Mouse (Mus musculus) forebrain, embryonic 12.5 days (tissue): ENCODE measurements at regions not wholly inside any gene's neighbourhood (a gene's known extent, or its start where the extent isn't known, plus 50 kb on each side); places are given as distances from the start of the nearest gene placed in this dataset.
"Not testable (repeated sequence)": the region's sequence is repeated elsewhere in the genome, so short reads cannot be mapped to it uniquely, and the experiment has no call there.

Experiments
- ATAC-seq: fragments of 200-750 bp; cut with Nextera tagmentation; 2 replicates; pipeline ENCODE4 v1.8.0; 2017; ENCODE audit warnings: moderate TSS enrichment; ENCODE audit not compliant: low FRiP score
- H3K27ac ChIP-seq: fragments of 300-500 bp; sonication (generic); 2 replicates; pipeline ENCODE4 v1.5.1; 2016; ENCODE audit warnings: mild to moderate bottlenecking
- H3K27me3 ChIP-seq: fragments of 300-500 bp; sonication (generic); 2 replicates; pipeline ENCODE4 v1.6.1; 2016; ENCODE audit warnings: mild to moderate bottlenecking
- H3K36me3 ChIP-seq: fragments of 300-500 bp; sonication (generic); replicated peaks from 2 replicates; pipeline ENCODE4 v1.6.1; 2016; ENCODE audit warnings: mild to moderate bottlenecking
- H3K4me1 ChIP-seq: fragments of 300-500 bp; sonication (generic); 2 replicates; pipeline ENCODE4 v1.6.1; 2016
- H3K4me2 ChIP-seq: fragments of 300-500 bp; sonication (generic); 2 replicates; pipeline ENCODE4 v1.6.1; 2016; ENCODE audit warnings: mild to moderate bottlenecking, moderate library complexity
- H3K4me3 ChIP-seq: fragments of 300-500 bp; sonication (generic); replicated peaks from 2 replicates; pipeline ENCODE4 v1.5.1; 2016; ENCODE audit warnings: mild to moderate bottlenecking
- H3K9ac ChIP-seq: fragments of 300-500 bp; sonication (generic); 2 replicates; pipeline ENCODE4 v1.6.1; 2016; ENCODE audit warnings: mild to moderate bottlenecking
- H3K9me3 ChIP-seq: fragments of 300-500 bp; sonication (generic); 2 replicates; pipeline ENCODE4 v1.6.1; 2016
- WGBS: fragments of 180-500 bp; shearing (Covaris S2); methylation state at CpG from one replicate; pipeline ENCODE4 v1.1.7; 2016; 5-methylcytosine and 5-hydroxymethylcytosine counted together

- Histone ChIP-seq H3K4me2 (no peak overlapping the region), H3K27me3 (no peaks in the 10 kb centered on the region), H3K4me3 (no peak overlapping the region), H3K9ac (no peak overlapping the region), H3K36me3 (no peaks in the 10 kb centered on the region), H3K9me3 (no peaks in the 10 kb centered on the region), H3K27ac (no peak overlapping the region), H3K4me1 (no peaks in the 10 kb centered on the region)
- WGBS = 78% methylated on average over 10 of the region's 10 CpGs
- ATAC-seq = no peak
Observed at GRCm38 (mm10) chr5:129363189-129363588, 137.8 kb upstream of the Sfswap start.

DNA sequence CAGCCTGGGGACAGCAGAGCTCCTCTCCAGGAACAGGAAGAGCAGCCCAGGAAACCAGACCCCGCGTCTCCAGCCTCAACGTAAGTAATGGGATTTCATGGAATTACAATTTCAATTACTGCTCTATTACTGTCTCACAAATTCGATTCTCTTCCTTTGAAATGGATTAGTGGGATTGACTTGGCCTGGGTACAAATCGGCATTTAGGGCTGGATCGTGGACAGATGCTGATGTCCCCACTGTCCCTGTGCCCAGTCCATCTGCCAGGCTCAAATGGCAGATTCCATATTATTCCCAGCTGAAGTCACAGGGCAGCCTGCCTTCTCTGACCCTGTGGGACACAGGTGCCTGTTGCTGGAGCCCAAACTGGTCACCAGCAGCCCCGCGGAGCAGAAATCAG is 136.0 kb upstream of the Sfswap start:
- WGBS = 88% methylated on average over 8 of the region's 8 CpGs
- Histone ChIP-seq H3K36me3 (no peaks in the 10 kb centered on the region), H3K9ac (no peak overlapping the region), H3K4me2 (no peak overlapping the region), H3K9me3 (no peaks in the 10 kb centered on the region), H3K27ac (no peak overlapping the region), H3K27me3 (no peaks in the 10 kb centered on the region), H3K4me3 (no peak overlapping the region), H3K4me1 (no peaks in the 10 kb centered on the region)
- no peak for ATAC-seq

DNA sequence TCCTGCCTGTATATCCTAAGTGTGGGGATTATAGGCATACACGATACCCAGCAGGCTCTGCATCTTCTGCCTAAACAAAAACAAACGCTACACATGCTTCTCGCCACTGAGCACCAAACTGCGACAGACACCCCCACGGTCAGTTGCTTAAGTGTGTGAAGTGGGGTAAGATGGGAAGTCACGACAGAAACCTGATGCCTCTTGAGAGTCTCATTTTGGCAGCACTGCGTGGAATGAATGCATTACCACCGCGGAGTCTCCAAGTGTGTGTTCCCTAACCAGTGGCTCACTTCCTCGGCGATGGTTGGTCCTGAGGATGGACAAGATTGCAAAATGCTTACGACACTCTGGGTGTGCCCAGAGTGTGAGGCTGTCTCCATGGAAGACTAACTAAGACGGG is 133.8 kb upstream of the Sfswap start:
- no peaks in the 10 kb centered on the region for H3K4me1 ChIP-seq

GRCm38 (mm10) chr5:129380861-129381260 is 120.2 kb upstream of the Sfswap start:
- H3K9ac ChIP-seq = no peak overlapping the region

More for the DNA sequence above, 133.8 kb upstream of the Sfswap start:
- Histone ChIP-seq H3K4me3 (no peak overlapping the region), H3K9ac (no peak overlapping the region), H3K27me3 (no peaks in the 10 kb centered on the region), H3K4me2 (no peak overlapping the region), H3K27ac (no peak overlapping the region), H3K36me3 (no peaks in the 10 kb centered on the region), H3K9me3 (no peaks in the 10 kb centered on the region)
- no peak for ATAC-seq
- WGBS = 87% methylated on average over 13 of the region's 13 CpGs

GRCm38 (mm10) chr5:129384976-129385375 is 116.0 kb upstream of the Sfswap start:
- Histone ChIP-seq H3K9me3 (no peaks in the 10 kb centered on the region), H3K4me1 (no peaks in the 10 kb centered on the region), H3K27me3 (0 out of 2 replicates have a peak, but pooled peaks cover 6% of the 10 kb centered on the region), H3K9ac (no peak overlapping the region), H3K27ac (no peak overlapping the region), H3K36me3 (no peaks in the 10 kb centered on the region), H3K4me2 (no peak overlapping the region), H3K4me3 (no peak overlapping the region)
- no peak for ATAC-seq
- 92% methylated on average over 8 of the region's 8 CpGs for WGBS

More at GRCm38 (mm10) chr5:129380861-129381260, 120.2 kb upstream of the Sfswap start:
- Histone ChIP-seq H3K4me1 (no peaks in the 10 kb centered on the region), H3K27ac (no peak overlapping the region), H3K27me3 (0 out of 2 replicates have a peak, but pooled peaks cover 3% of the 10 kb centered on the region), H3K9me3 (no peaks in the 10 kb centered on the region), H3K4me2 (no peak overlapping the region), H3K36me3 (no peaks in the 10 kb centered on the region), H3K4me3 (no peak overlapping the region)
- WGBS = 96% methylated on average over 7 of the region's 7 CpGs
- no peak for ATAC-seq

DNA sequence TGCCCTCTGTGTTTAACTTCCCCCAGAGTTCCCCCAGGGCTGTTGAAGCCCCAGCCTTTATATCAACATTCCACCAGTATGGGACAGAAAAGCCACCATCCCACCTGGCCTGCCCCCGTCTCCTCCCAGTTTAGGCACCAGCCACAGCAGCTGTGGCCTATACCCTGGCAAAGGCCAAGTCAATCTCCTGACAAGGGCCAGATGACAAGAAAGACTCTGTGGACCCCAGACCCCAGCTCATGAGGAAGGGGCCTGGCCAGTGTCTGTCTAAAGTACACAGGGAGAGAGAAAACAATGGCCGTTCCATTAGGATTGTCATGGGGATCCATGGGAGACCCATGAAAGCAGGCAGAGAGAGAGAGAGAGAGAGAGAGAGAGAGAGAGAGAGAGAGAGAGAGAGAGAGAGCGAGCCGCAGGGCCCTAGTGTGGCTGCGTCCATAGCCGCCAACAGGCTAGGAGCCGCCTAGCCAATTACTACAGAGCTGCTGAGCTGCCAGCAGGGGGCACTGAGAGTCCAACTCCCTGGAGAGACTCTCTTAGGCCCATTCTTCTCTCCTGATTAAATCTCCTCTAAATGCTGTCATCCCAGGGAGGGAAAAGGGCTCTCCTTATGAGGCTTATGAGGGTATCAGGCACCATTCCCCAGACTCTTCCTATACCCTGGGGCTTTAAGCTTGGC is 114.9 kb upstream of the Sfswap start:
- H3K9ac ChIP-seq, H3K4me3 ChIP-seq, H3K9me3 ChIP-seq, H3K4me2 ChIP-seq, H3K27ac ChIP-seq, H3K4me1 ChIP-seq, H3K36me3 ChIP-seq, H3K27me3 ChIP-seq: not testable (repeated sequence)
- peak; percentile 93 for ATAC-seq
- 56% methylated on average over 2 of the region's 7 CpGs for WGBS

- not testable (repeated sequence) for H3K36me3 ChIP-seq, H3K9me3 ChIP-seq, H3K27me3 ChIP-seq, H3K27ac ChIP-seq, H3K4me2 ChIP-seq, H3K4me1 ChIP-seq, H3K9ac ChIP-seq, H3K4me3 ChIP-seq
- no CpG with 5 or more reads among the region's 8 CpGs for WGBS
- peak; percentile 93 for ATAC-seq
Observed at GRCm38 (mm10) chr5:129386671-129387070, 114.3 kb upstream of the Sfswap start.

DNA sequence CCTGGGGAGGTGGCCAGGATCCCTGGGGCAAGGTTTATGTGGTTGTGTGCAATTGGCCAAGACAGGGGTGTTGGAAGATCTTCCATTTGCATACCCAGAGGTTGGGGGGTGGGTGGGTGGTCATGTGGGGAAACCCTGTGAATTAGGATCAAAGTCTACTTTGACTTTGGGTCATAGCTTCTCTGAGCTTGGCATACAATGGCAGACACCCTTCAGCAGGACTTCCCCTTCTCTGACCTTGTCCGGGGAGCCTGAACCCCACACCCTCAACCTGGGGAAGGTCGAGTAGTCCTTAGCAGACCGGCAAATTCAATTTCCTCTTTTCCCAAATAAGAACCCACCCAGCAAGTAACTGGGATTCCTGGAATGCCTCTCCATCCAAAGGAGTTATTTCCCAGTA is 113.7 kb upstream of the Sfswap start:
- WGBS = 76% methylated on average over 3 of the region's 3 CpGs
- Histone ChIP-seq H3K4me3 (no peak overlapping the region), H3K27ac (no peak overlapping the region), H3K9ac (no peak overlapping the region), H3K4me2 (no peak overlapping the region), H3K9me3 (no peaks in the 10 kb centered on the region), H3K4me1 (no peaks in the 10 kb centered on the region), H3K36me3 (no peaks in the 10 kb centered on the region), H3K27me3 (0 out of 2 replicates have a peak, but pooled peaks cover 6% of the 10 kb centered on the region)
- no peak for ATAC-seq

DNA sequence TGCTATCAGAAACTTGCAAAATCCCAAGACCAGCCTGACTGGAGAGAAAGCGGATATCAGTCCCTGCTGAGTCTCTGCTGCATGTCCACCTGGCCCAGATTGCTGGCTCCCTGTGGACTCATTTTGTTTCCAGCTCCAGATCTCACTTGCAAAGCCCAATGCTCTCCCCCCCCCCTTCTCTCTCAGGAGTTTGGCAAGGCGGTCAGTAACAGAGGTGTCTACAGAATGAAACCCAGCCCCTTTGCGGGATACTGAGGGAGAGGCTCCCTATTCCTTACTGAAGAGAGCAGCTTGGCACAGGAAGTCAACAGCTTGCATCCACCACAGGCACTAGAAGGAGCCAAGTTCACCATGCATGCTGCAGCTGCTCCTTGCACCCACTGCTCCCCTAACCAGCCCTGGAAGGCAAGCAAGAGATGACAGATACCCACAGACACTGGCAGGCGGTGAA is 110.1 kb upstream of the Sfswap start:
- no peak overlapping the region for H3K27ac ChIP-seq

DNA sequence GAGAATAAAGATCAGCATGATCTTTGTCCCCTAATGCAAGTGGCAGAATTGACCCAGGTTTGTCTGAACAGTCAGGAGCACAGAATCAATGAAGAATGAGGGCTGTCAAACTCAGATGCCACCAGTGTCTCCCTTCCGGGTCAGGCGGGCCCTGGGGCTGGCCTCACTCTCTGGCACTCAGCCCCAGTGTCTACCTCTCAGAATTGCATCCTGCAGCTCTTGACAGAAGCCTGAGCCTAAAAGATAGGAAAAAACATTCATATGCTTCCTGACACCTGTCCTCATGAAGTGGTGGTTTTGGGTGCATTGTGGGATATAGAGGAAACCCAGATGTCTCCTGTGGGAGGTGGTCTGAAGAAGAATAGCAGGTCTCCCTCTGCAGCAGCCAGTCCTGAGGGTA is 107.9 kb upstream of the Sfswap start:
- no peak for ATAC-seq
- Histone ChIP-seq H3K4me3 (no peak overlapping the region), H3K27ac (no peak overlapping the region), H3K9ac (no peak overlapping the region), H3K9me3 (no peaks in the 10 kb centered on the region), H3K4me1 (no peaks in the 10 kb centered on the region), H3K4me2 (no peak overlapping the region), H3K36me3 (no peaks in the 10 kb centered on the region), H3K27me3 (no peaks in the 10 kb centered on the region)
- WGBS = 89% methylated on average over 2 of the region's 2 CpGs

More for the DNA sequence above, 110.1 kb upstream of the Sfswap start:
- Histone ChIP-seq H3K4me3 (no peak overlapping the region), H3K9me3 (no peaks in the 10 kb centered on the region), H3K36me3 (no peaks in the 10 kb centered on the region), H3K4me1 (no peaks in the 10 kb centered on the region), H3K27me3 (0 out of 2 replicates have a peak, but pooled peaks cover 3% of the 10 kb centered on the region), H3K4me2 (no peak overlapping the region), H3K9ac (no peak overlapping the region)
- 62% methylated on average over 4 of the region's 4 CpGs for WGBS
- ATAC-seq = no peak

- Histone ChIP-seq H3K4me3 (no peak overlapping the region), H3K9me3 (no peaks in the 10 kb centered on the region), H3K27ac (no peak overlapping the region), H3K27me3 (no peaks in the 10 kb centered on the region), H3K4me1 (no peaks in the 10 kb centered on the region), H3K9ac (no peak overlapping the region), H3K4me2 (no peak overlapping the region), H3K36me3 (no peaks in the 10 kb centered on the region)
- no peak for ATAC-seq
- 81% methylated on average over 9 of the region's 9 CpGs for WGBS
Observed at GRCm38 (mm10) chr5:129393606-129394255, 107.3 kb upstream of the Sfswap start.

DNA sequence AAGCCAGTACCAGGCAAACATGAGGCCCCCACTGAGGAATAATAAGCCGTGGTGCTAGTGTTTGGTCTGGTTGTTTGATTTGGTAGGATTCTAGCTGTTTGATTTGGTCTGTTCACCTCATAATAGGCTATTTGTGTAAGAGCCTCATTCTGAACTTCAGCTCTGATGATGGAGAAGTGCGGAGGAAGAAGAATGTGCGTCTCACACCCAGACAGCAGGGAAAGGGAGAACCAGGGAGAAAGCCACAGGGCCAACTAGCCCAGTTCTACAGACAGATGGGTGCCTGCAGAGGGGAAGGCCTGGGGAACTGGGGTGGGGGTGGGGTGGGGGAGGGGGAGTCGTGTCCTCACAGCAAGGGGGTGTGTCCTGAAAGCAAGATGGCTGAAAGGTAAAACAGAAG is 106.6 kb upstream of the Sfswap start:
- Histone ChIP-seq H3K4me2 (no peak overlapping the region), H3K27me3 (no peaks in the 10 kb centered on the region), H3K4me3 (no peak overlapping the region), H3K9me3 (no peaks in the 10 kb centered on the region), H3K36me3 (no peaks in the 10 kb centered on the region), H3K27ac (no peak overlapping the region), H3K4me1 (no peaks in the 10 kb centered on the region), H3K9ac (no peak overlapping the region)
- ATAC-seq = no peak
- WGBS = 63% methylated on average over 4 of the region's 4 CpGs

DNA sequence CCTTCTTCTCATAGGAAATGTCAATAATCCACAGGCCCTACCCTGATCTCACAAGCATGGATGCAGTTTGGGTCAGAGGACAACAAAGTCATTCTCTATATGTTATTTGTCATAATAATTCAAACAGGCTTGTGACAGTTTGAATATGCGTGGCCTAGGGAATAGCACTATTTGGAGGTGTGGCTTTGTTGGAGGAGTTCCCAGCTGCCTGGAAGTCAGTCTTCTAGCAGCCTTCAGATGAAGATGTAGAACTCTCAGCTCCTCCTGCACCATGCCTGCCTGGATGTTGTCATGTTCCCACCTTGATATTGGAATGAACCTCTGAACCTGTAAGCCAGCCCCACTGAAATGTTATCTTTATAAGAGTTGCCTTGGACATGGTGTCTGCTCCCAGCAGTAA is 103.7 kb upstream of the Sfswap start:
- ATAC-seq = no peak
- H3K4me1 ChIP-seq = no peaks in the 10 kb centered on the region
- no peaks in the 10 kb centered on the region for H3K9me3 ChIP-seq
- H3K27ac ChIP-seq = no peak overlapping the region
- H3K9ac ChIP-seq = no peak overlapping the region
- 85% methylated on average over 1 of the region's 1 CpGs for WGBS
- H3K36me3 ChIP-seq = no peaks in the 10 kb centered on the region
- no peak overlapping the region for H3K4me2 ChIP-seq
- H3K4me3 ChIP-seq = no peak overlapping the region
- no peaks in the 10 kb centered on the region for H3K27me3 ChIP-seq
